Mouse (Mus musculus): ENCODE measurements around the gene Rbpms2.
A peak's percentile ranks its signal among the peaks of the same experiment; 100 is the strongest.

Gene Rbpms2

DNA sequence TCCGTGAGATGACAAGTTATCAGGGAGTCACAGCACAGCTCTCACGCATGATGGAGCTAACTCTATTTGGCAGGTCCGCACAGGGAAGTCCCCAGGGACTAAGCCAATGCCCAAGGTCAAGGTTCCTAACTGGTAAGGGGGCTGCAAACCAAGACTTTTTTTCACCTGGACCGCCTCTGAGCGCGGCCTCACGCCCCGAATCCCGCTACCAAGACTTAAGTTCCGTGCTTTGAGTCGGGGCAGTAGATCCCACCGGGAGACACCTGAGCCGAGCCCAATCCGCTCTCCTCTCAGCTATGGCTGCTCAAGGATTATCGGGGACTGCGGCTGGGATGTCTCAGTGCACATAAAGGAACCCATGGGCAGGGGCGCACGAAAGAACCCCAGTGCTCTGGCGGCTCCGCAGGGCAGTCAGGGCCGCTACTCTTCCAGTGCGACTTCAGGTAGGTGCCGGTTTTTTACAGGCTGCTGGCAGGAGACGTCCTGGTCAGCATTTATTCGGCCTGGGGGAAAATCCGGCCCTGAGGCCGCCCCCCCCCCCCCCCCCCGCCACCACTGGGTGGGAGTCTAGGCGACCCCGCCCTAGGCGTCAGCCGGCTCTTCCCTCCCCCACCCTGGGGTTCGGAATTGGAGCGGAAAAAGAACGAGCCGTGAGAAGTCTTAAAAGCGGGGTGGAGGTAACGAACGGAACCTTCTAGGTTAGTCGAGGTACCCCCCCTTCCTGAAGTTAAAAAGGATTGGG lies at the start of gene Rbpms2:
Rbpms2 (plus strand) TSS at position 624 of the 742 bp plus-strand sequence.
- no peak for DNase-seq

DNA sequence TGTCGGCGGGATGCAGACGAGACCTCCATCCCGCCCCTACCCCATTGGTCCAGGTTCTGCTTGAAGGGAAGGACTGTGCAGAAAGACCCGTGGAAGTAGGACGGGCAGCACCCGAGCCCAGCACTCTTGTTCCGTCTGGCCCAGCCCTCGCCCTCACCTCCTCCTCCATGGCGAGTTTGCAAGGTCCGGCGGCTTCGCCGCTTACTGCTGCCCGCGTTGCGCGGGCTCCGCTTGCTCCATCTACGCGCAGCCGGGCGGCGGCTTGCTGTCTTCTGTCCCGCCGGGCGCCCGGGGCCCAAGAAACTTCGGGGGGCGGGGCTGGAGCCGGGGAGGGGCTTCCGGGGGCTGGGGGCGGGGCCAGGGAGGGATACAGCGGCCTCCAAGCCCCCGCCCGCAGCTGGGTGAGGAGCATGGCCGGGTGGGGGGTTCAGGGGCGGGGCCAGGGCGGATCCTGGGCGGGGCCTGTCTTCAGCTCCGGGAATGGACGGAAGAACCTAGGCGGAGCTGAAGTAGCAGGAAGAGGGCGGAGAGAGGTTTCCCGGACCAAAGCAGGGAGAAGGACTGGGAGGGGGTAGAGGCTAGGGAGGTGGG lies 49.6 kb upstream of the Rbpms2 start, which contains the start of gene Plekho2:
Plekho2 (minus strand) TSS at position 260 of the 591 bp plus-strand sequence.
- DNase-seq = peak; percentile 83

DNA sequence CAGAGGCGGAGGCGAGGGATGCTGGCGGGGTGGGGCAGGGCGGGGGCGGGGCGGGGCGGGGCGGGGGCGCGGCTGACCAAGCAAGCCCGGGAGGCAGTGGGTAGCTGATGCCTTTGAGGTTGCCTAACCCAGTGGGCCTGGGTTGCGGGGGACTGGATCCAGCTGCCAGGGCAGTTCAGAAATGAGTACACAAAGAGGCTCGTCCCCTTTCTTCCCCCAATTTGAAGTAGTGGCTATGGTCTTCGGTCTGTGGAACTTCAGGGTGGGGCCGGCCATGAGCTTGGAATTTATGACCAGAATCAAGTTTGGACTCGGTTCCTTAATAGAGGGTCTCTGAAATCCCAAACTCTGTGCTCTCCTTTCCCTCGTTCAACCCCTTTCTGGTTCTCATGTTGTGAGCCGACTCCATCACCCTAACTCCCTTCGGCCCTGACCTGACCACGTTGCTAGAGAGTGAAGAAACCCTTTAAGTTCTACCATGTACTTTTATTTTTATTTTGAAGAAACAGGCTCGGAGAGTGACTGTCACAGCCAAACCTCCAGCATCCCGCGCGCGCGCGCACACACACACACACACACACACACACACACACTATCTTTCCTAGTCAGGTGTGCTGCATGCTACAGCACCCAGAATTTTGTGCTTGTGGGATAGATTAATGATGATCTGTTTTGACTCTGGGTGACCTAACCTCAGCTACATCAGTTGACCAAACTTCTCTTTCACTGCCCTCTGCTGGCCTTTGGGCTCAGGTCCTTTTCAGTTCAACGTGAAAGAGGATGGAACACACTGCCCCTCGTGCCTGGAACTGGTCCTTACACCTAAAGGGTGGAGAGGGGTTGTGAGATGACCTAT lies 48.8 kb upstream of the Rbpms2 start:
- DNase-seq = peak; percentile 80

- DNase-seq = no peak
Observed at GRCm38 (mm10) chr9:65583045-65583444, 46.4 kb upstream of the Rbpms2 start.

DNA sequence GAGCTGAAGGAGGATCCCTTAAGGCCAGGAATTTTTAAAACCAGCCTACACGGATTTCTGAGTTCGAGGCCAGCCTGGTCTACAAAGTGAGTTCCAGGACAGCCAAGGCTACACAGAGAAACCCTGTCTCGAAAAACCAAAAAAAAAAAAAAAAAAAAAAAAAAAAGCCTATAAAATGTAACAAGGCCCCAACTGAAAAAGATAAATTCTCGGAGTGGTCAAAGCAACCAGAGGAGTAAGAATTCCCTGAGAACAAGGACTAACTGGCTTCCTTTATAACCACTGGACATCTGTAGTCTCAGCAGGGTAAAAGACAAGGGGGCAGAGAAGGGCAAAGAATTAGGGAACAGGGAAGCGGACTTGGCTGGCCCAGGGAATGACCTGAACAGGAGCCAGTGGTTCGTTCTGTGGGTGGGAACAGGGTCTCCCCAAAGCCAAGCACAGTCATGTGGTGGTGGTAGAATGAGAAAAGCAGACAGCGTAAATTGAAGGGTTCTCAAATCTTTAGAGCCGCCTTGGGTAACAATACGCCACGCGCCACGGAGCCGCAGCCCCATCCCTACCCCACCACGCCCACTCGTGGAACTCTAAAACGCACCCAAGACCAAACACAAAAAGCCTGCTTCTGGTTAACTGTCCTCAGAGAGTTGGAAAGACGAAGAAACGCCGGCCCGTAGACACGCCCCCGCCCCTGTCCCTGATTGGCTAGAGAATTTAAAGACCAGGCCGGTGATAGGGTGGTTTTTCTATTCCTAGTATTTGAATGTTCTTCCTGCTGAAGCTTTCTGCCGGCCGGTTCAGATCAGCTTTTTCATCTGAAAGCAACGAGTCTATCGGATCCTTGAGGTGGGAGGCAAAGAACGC lies 42.8 kb upstream of the Rbpms2 start, which contains the start of gene Pif1:
Pif1 (plus strand) TSS at position 755 of the 864 bp plus-strand sequence.
- DNase-seq = peak; percentile 72

DNA sequence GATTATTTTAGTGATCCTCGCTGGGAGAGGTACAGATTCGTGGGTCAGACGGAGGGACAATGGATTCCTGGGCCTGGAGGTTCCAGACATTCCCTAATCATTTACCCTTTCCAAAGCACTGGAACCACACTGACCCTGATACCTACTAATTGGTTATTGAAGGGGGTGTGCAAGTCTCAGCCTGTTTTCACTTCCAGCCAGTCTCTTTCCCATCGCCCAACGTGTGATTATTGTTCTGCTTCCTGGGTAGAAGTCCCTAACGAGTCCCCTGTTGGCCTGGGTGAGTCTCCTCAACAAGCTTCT lies 42.2 kb upstream of the Rbpms2 start:
- DNase-seq = no peak

GRCm38 (mm10) chr9:65587573-65588358 lies 41.7 kb upstream of the Rbpms2 start:
- DNase-seq = peak; percentile 42

DNA sequence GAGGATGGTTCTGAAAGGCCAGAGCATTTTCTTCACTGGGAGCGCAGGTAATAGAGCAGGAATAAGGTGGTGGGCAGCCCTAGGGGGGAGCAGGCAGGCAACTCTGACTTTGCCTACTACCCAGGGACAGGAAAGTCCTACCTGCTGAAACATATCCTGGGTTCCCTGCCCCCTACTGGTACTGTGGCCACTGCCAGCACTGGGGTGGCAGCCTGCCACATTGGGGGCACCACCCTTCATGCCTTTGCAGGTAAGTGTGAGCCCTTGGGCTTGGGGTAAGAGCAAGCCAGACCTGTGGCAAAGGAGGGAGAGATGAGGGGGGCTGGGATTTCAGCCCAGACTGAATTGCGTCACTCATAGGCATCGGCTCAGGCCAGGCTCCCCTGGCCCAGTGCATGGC lies 40.4 kb upstream of the Rbpms2 start:
- no peak for DNase-seq

GRCm38 (mm10) chr9:65592721-65593120 lies 36.7 kb upstream of the Rbpms2 start:
- DNase-seq = no peak

DNA sequence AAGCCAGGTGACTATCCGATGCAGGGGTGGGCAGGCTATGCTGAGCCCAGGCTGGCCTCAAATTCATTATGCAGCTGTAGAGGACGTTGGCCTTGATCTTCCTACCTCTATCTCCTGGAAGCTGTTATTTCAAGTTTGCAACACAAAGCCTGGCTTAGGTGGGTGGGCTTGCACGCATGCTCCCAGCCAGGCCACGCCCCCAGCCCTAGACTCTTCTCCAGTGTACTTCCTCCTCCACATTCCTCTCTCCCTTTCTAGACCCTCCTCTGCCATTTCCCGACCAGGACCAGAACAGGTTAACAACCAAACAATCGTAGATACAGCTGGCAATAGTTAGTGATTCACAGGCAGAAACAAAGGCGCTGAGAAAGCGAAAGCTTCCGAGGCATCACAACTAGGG lies 35.9 kb upstream of the Rbpms2 start:
- DNase-seq = no peak

- peak; percentile 34 for DNase-seq
Observed at GRCm38 (mm10) chr9:65598765-65599249, 30.6 kb upstream of the Rbpms2 start.

GRCm38 (mm10) chr9:65600951-65601350 lies 28.5 kb upstream of the Rbpms2 start:
- no peak for DNase-seq

DNA sequence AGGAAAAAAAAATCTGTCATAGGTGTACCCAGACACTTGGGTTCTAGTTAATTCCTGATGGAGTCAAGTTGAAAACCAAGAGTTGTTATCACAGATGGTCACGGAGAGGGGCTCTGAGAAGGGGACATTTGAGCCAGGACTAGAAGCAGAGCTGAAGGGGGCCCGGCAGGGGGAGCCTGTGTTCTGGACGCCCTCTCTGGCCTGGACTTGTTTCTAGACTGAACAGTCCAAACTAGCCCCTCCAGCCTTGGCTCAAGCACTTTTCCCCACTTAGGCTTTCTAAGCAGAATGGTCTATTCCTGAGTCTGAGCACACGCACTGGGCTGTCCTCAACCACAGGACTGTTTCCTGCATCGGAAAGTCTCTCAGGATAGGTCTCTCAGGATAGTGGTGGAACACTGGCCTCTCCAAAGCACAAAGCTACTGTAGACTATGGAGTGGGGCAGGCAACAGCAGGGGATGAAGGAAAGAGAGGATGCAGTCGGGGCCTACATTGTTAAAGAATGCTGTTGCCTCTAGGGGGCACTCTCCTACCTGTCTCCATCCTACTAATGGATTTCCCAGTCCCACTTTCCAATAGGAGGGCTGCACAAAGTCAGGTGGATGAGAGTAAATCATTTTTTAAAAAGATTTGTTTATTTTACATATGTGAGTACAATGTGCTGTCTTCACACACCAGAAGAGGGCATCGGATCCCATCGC lies 25.9 kb upstream of the Rbpms2 start:
- DNase-seq = no peak

GRCm38 (mm10) chr9:65605471-65606136 lies 23.8 kb upstream of the Rbpms2 start:
- peak; percentile 30 for DNase-seq

DNA sequence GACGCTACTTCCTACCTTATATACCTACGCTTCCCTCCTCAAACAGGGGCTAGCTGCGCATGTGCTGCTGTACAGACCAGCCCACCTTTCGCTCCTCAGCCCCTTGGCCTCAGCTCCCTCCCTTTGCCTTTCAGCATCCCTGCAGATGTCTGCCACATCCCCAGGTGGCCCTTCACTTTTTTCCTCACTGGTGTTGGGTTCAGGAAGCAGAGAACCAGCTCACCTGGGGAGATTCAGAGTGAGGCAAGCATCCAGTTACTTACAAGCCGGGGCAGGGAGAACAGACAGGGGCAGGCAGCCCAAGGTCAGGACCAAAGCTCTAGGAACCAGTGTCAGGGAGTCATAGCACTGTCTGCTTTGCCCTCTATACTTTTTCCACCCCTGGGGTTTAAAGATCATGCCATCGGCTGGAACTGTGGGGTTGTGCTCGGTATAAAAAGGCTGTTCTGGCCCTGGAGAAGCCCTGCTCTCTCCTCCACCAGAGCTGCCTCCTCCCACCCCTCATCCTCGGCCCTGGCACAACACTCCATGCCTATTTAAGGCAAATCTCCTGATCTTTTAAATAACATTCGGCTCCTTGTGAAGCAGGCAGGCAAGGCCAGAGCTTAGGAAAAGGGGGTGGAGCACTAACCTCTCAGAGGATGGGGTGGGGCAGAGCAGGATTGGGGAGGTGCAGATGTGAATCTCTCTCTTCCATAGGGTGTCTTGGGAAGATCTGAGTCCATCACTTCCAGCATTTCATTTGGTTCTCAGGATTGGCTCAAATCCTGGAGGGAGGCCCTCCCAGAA lies 22.9 kb upstream of the Rbpms2 start:
- DNase-seq = no peak

- DNase-seq = no peak
Observed at GRCm38 (mm10) chr9:65607120-65607519, 22.3 kb upstream of the Rbpms2 start.

GRCm38 (mm10) chr9:65611969-65612486 lies 17.4 kb upstream of the Rbpms2 start:
- DNase-seq = no peak

- DNase-seq = no peak
Observed at GRCm38 (mm10) chr9:65613098-65613497, 16.4 kb upstream of the Rbpms2 start.

GRCm38 (mm10) chr9:65619311-65619710 lies 10.1 kb upstream of the Rbpms2 start:
- no peak for DNase-seq

Measured in right cerebral cortex, postnatal 14 days (tissue).